Mouse (Mus musculus) CD4-positive, CD25-positive, alpha-beta regulatory T cell, adult 9 weeks (primary cell): ENCODE results near the gene Cfap20. TPM values are rescaled to one million over a fixed set of nuclear protein-coding genes. Genes with fewer than 3 reads are reported as not detected.

ENCODE experiments used
- polyA plus RNA-seq: library from polyadenylated mRNA; unstranded; fragments of 100-300 nt; shearing (Covaris generic); gene quantifications from one replicate; pipeline ENCODE4 v1.2.1, GENCODE M21; 2017

The Cfap20 gene
- 33.1 TPM for polyA plus RNA-seq

GRCm38 (mm10) chr8:95434686-95435439 is at the start of gene Cfap20:
TSS of gene Cfap20 (minus strand) at chr8:95434869.

Other genes starting within 250 kb of the Cfap20 start
- gene Kifc3, start 232.1 kb downstream of the Cfap20 start, polyA plus RNA-seq, result 0.51 TPM
- gene Cngb1, start 128.3 kb downstream of the Cfap20 start, polyA plus RNA-seq, result not detected
- not detected for gene Tepp, start 124.3 kb downstream of the Cfap20 start, polyA plus RNA-seq
- 5.0 TPM for gene Zfp319, start 102.9 kb downstream of the Cfap20 start, polyA plus RNA-seq
- 82.2 TPM for gene Usb1, start 102.6 kb downstream of the Cfap20 start, polyA plus RNA-seq
- gene Mmp15, start 82.6 kb downstream of the Cfap20 start, polyA plus RNA-seq, result 1.9 TPM
- 4.5 TPM for gene Csnk2a2, start 55.2 kb upstream of the Cfap20 start, polyA plus RNA-seq
- not detected for gene Ccdc113, start 99.2 kb upstream of the Cfap20 start, polyA plus RNA-seq
- gene Prss54, start 141.5 kb upstream of the Cfap20 start, polyA plus RNA-seq, result not detected
- 14.4 TPM for gene Gins3, start 198.6 kb upstream of the Cfap20 start, polyA plus RNA-seq
- gene Ndrg4, start 242.1 kb upstream of the Cfap20 start, polyA plus RNA-seq, result 1.8 TPM